Mouse (Mus musculus) lung, postnatal 0 days (tissue): Measurements from ENCODE around the gene Nlrc5.

Source experiments
- CTCF ChIP-seq: IDR thresholded peaks from 2 replicates; pipeline ENCODE4 v1.5.1; 2016; ENCODE audit warnings: antibody characterized with exemption, mild to moderate bottlenecking
- EP300 ChIP-seq: IDR thresholded peaks from 2 replicates; pipeline ENCODE4 v1.6.1; 2016; ENCODE audit warnings: antibody characterized with exemption, mild to moderate bottlenecking, control low read depth

- TF ChIP-seq CTCF (no peak), EP300 (no peak)
Measured at GRCm38 (mm10) chr8:94551471-94552422, 117.6 kb downstream of the Nlrc5 start.
